Mouse (Mus musculus) ES-Bruce4 (cell line): Measurements from ENCODE around the gene Gsc. TPM values are rescaled to one million over a fixed set of nuclear protein-coding genes. Genes with fewer than 3 reads are reported as not detected.

Experiments used
- H3K27ac ChIP-seq: 2 replicates; pipeline ENCODE4 v1.5.1; 2012; ENCODE audit warnings: low read length, inconsistent platforms; ENCODE audit not compliant: insufficient read depth
- H3K27me3 ChIP-seq: 2 replicates; pipeline ENCODE4 v1.6.1; 2012; ENCODE audit warnings: mild to moderate bottlenecking, low read length, inconsistent platforms; ENCODE audit not compliant: control insufficient read depth, poor library complexity, insufficient read depth, severe bottlenecking
- H3K36me3 ChIP-seq: 2 replicates; pipeline ENCODE4 v1.6.1; 2012; ENCODE audit warnings: inconsistent platforms, mild to moderate bottlenecking, low read length, moderate library complexity; ENCODE audit not compliant: control insufficient read depth, poor library complexity, insufficient read depth, severe bottlenecking
- H3K4me1 ChIP-seq: one replicate; pipeline ENCODE4 v1.8.1; 2011; ENCODE audit warnings: low read length; ENCODE audit not compliant: control insufficient read depth, insufficient read depth
- H3K4me3 ChIP-seq: 2 replicates; pipeline ENCODE4 v1.5.1; 2011; ENCODE audit warnings: low read depth, mild to moderate bottlenecking, low read length
- H3K9ac ChIP-seq: 2 replicates; pipeline ENCODE4 v1.6.1; 2012; ENCODE audit warnings: low read depth, mild to moderate bottlenecking, inconsistent platforms; ENCODE audit not compliant: poor library complexity, severe bottlenecking
- H3K9me3 ChIP-seq: replicated peaks from 2 replicates; pipeline ENCODE4 v1.6.1; 2012; ENCODE audit warnings: mild to moderate bottlenecking, low read length, inconsistent platforms; ENCODE audit not compliant: control insufficient read depth, poor library complexity, insufficient read depth, severe bottlenecking
- CTCF ChIP-seq: IDR thresholded peaks from one replicate; pipeline ENCODE4 v1.8.1; 2011; ENCODE audit warnings: low read depth, low read length
- EP300 ChIP-seq: IDR thresholded peaks from 2 replicates; pipeline ENCODE4 v1.6.1; 2011; ENCODE audit warnings: low read depth, low read length; ENCODE audit not compliant: insufficient read depth
- POLR2A ChIP-seq: IDR thresholded peaks from one replicate; pipeline ENCODE4 v1.8.1; 2011; ENCODE audit warnings: low read length; ENCODE audit not compliant: insufficient read depth
- polyA plus RNA-seq: library from polyadenylated mRNA; stranded (reverse); fragments of >200 nt; gene quantifications from 2 replicates; pipeline ENCODE4 v1.2.4, GENCODE M21; 2011; ENCODE audit warnings: low read depth; ENCODE audit not compliant: missing spikeins, insufficient read depth, insufficient read length

The Gsc gene
- polyA plus RNA-seq, 1 experiment, result 0.63 TPM

GRCm38 (mm10) chr12:104474191-104474871, 1.2 kb upstream of the Gsc start:
- peak overlapping the region; percentile 29 for H3K4me3 ChIP-seq
- no peaks in the 10 kb centered on the region for H3K36me3 ChIP-seq
- H3K27me3 ChIP-seq, result peaks cover 35% of the 10 kb centered on the region
- peak overlapping the region; percentile 25 for H3K9ac ChIP-seq
- no peaks in the 10 kb centered on the region for H3K9me3 ChIP-seq
- TF ChIP-seq CTCF (no peak), EP300 (no peak), POLR2A (no peak)
- H3K27ac ChIP-seq, result no peak overlapping the region
- H3K4me1 ChIP-seq, result no peaks in the 10 kb centered on the region

GRCm38 (mm10) chr12:104473492-104473891, 362 bp upstream of the Gsc start:
- no peaks in the 10 kb centered on the region for H3K9me3 ChIP-seq
- TF ChIP-seq CTCF (no peak), EP300 (no peak), POLR2A (no peak)
- no peaks in the 10 kb centered on the region for H3K4me1 ChIP-seq
- no peak overlapping the region for H3K27ac ChIP-seq
- peaks cover 35% of the 10 kb centered on the region for H3K27me3 ChIP-seq
- H3K36me3 ChIP-seq, result no peaks in the 10 kb centered on the region
- peak overlapping the region; percentile 66; the same call in 1 of the 2 replicates for H3K9ac ChIP-seq
- H3K4me3 ChIP-seq, result no peak overlapping the region

- no peak for TF ChIP-seq EP300
- TF ChIP-seq POLR2A, result no peak
- no peak for TF ChIP-seq CTCF
- no peaks in the 10 kb centered on the region for H3K9me3 ChIP-seq
- H3K36me3 ChIP-seq, result no peaks in the 10 kb centered on the region
- H3K4me1 ChIP-seq, result no peaks in the 10 kb centered on the region
- peak overlapping the region; percentile 49 for H3K4me3 ChIP-seq
- H3K27ac ChIP-seq, result no peak overlapping the region
- no peak overlapping the region for H3K9ac ChIP-seq
- peaks cover 32% of the 10 kb centered on the region for H3K27me3 ChIP-seq
Observed at GRCm38 (mm10) chr12:104472218-104472525, 958 bp downstream of the Gsc start.

- Histone ChIP-seq H3K9me3 (no peaks in the 10 kb centered on the region), H3K27me3 (peaks cover 32% of the 10 kb centered on the region), H3K36me3 (no peaks in the 10 kb centered on the region), H3K4me1 (no peaks in the 10 kb centered on the region), H3K9ac (no peak overlapping the region), H3K4me3 (peak overlapping the region; percentile 49), H3K27ac (no peak overlapping the region)
- TF ChIP-seq POLR2A (no peak), CTCF (no peak), EP300 (no peak)
Observed at GRCm38 (mm10) chr12:104471351-104472217, 1.5 kb downstream of the Gsc start.

DNA sequence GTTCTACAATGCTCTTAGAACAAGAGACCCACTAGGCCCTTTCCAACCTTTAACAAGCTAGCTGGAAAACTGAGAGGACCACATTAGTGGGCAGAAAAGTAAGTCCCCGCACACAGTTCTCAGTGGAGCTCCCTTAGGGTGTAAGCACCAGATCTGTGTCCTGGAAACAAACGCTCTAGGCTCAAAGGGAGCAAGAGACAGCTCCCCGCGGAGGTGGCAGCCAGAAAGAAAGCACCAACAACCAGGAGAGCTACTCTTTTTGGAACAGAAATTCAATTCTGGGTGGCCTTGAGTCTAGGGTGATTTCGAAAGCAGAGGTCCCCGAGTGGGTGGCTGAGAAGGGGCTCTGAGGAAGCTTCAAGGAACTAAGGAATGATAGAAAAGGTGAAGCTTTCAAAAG, 2.5 kb downstream of the Gsc start:
- Histone ChIP-seq H3K36me3 (no peaks in the 10 kb centered on the region), H3K9ac (no peak overlapping the region), H3K4me1 (no peaks in the 10 kb centered on the region), H3K9me3 (no peaks in the 10 kb centered on the region), H3K4me3 (no peak overlapping the region), H3K27ac (no peak overlapping the region), H3K27me3 (peaks cover 30% of the 10 kb centered on the region)
- TF ChIP-seq EP300, result no peak
- TF ChIP-seq CTCF, result no peak
- no peak for TF ChIP-seq POLR2A

- H3K36me3 ChIP-seq, result no peaks in the 10 kb centered on the region
- peaks cover 24% of the 10 kb centered on the region for H3K27me3 ChIP-seq
- no peak overlapping the region for H3K9ac ChIP-seq
- TF ChIP-seq EP300, result no peak
- no peak for TF ChIP-seq POLR2A
- no peak for TF ChIP-seq CTCF
- no peak overlapping the region for H3K4me3 ChIP-seq
- H3K27ac ChIP-seq, result no peak overlapping the region
- H3K4me1 ChIP-seq, result no peaks in the 10 kb centered on the region
- H3K9me3 ChIP-seq, result no peaks in the 10 kb centered on the region
Observed at GRCm38 (mm10) chr12:104468783-104469182, 4.3 kb downstream of the Gsc start.
